Mouse (Mus musculus) CH12.LX (cell line): ENCODE data around the gene Capns1. TPM values are rescaled to one million over a fixed set of nuclear protein-coding genes. Genes with fewer than 3 reads are reported as not detected.
A peak's percentile ranks its signal among the peaks of the same experiment; 100 is the strongest.

Experiments
- DNase-seq: peaks from one replicate; pipeline ENCODE4 v3.0.0-alpha.2; 2013; ENCODE audit errors: extremely low read depth
- H3K27ac ChIP-seq: 2 replicates; pipeline ENCODE4 v1.5.1; 2012; ENCODE audit warnings: low read depth, mild to moderate bottlenecking, control low read depth, moderate library complexity; ENCODE audit not compliant: insufficient read depth
- H3K27me3 ChIP-seq: replicated peaks from 2 replicates; pipeline ENCODE3; 2012; ENCODE audit warnings: inconsistent platforms
- H3K36me3 ChIP-seq, 2 experiments: replicated peaks in 1 of 2; 2 replicates each; pipeline versions ENCODE3 to v1.6.1; 2012; ENCODE audit warnings: inconsistent platforms in 1 of 2, low read length in 1 of 2, mild to moderate bottlenecking in 1 of 2, mixed read lengths in 1 of 2, moderate library complexity in 1 of 2; ENCODE audit not compliant: control insufficient read depth in 1 of 2, insufficient read depth in 1 of 2
- H3K4me1 ChIP-seq, 2 experiments: 2 replicates each; pipeline ENCODE4 v1.6.1; 2012; ENCODE audit warnings: inconsistent platforms in 1 of 2, moderate library complexity in 1 of 2; ENCODE audit not compliant: insufficient read depth in 2 of 2, control insufficient read depth in 1 of 2
- H3K4me2 ChIP-seq: 2 replicates; pipeline ENCODE4 v1.6.1; 2012; ENCODE audit warnings: low read depth, mild to moderate bottlenecking, control low read depth; ENCODE audit not compliant: poor library complexity, insufficient read depth, severe bottlenecking
- H3K4me3 ChIP-seq, 3 experiments: fragments of 150-350 bp in 1 of 3; sonication (generic) in 1 of 3; replicated peaks in 1 of 3; 2 replicates each; pipeline versions ENCODE3 to v1.5.1; 2011 to 2012; ENCODE audit warnings: low read depth in 2 of 3, low read length in 2 of 3, mild to moderate bottlenecking in 2 of 3, moderate library complexity in 2 of 3, control low read depth in 1 of 3, improper control_type of control experiment in 1 of 3, inconsistent platforms in 1 of 3, mixed read lengths in 1 of 3; ENCODE audit not compliant: poor library complexity in 1 of 3
- H3K79me2 ChIP-seq: replicated peaks from 2 replicates; pipeline ENCODE4 v1.6.1; 2012; ENCODE audit warnings: mild to moderate bottlenecking, moderate library complexity; ENCODE audit not compliant: control insufficient read depth, poor library complexity, insufficient read depth, severe bottlenecking; ENCODE audit errors: extremely low read depth
- H3K9ac ChIP-seq: 2 replicates; pipeline ENCODE4 v1.6.1; 2012; ENCODE audit warnings: low read depth, mild to moderate bottlenecking, control low read depth, moderate library complexity; ENCODE audit not compliant: insufficient read depth
- H3K9me3 ChIP-seq: replicated peaks from 2 replicates; pipeline ENCODE3; 2012; ENCODE audit warnings: low read length, inconsistent platforms, mixed read lengths
- BHLHE40 ChIP-seq: IDR thresholded peaks from 2 replicates; pipeline ENCODE4 v1.6.1; 2011; ENCODE audit warnings: mild to moderate bottlenecking, low read depth, low read length, improper control_type of control experiment
- CHD1 ChIP-seq: IDR thresholded peaks from 2 replicates; pipeline ENCODE4 v1.6.1; 2012; ENCODE audit warnings: low read depth, low read length, improper control_type of control experiment, inconsistent platforms
- CTCF ChIP-seq, 2 experiments: IDR thresholded peaks in 1 of 2; conservative IDR thresholded peaks in 1 of 2; 2 replicates each; pipeline ENCODE4 v1.5.1; 2011 to 2012; ENCODE audit warnings: low read depth in 2 of 2, low read length in 2 of 2, improper control_type of control experiment in 1 of 2, inconsistent platforms in 1 of 2, mild to moderate bottlenecking in 1 of 2, moderate library complexity in 1 of 2
- E2F4 ChIP-seq: IDR thresholded peaks from 2 replicates; pipeline ENCODE4 v1.6.1; 2011; ENCODE audit warnings: low read depth, low read length, improper control_type of control experiment; ENCODE audit not compliant: insufficient replicate concordance
- GABPA ChIP-seq: IDR thresholded peaks from 2 replicates; pipeline ENCODE4 v1.6.1; 2012; ENCODE audit warnings: low read depth, low read length, improper control_type of control experiment, inconsistent platforms; ENCODE audit not compliant: insufficient replicate concordance
- HCFC1 ChIP-seq: IDR thresholded peaks from 2 replicates; pipeline ENCODE4 v1.6.1; 2012; ENCODE audit warnings: low read depth, mild to moderate bottlenecking, inconsistent platforms, low read length, improper control_type of control experiment
- JUN ChIP-seq: IDR thresholded peaks from 2 replicates; pipeline ENCODE4 v1.6.1; 2011; ENCODE audit warnings: low read depth, mild to moderate bottlenecking, low read length, improper control_type of control experiment, moderate library complexity; ENCODE audit not compliant: insufficient read depth
- JUND ChIP-seq: conservative IDR thresholded peaks from 2 replicates; pipeline ENCODE4 v1.6.1; 2011; ENCODE audit warnings: low read depth, low read length, improper control_type of control experiment
- KAT2A ChIP-seq: IDR thresholded peaks from 2 replicates; pipeline ENCODE4 v1.6.1; 2012; ENCODE audit warnings: low read length, improper control_type of control experiment, inconsistent platforms; ENCODE audit not compliant: insufficient replicate concordance
- MAFK ChIP-seq: IDR thresholded peaks from 2 replicates; pipeline ENCODE4 v1.6.1; 2011; ENCODE audit warnings: low read length, improper control_type of control experiment; ENCODE audit not compliant: insufficient replicate concordance
- MEF2A ChIP-seq: IDR thresholded peaks from 2 replicates; pipeline ENCODE4 v1.6.1; 2014; ENCODE audit warnings: low read depth, mild to moderate bottlenecking, inconsistent platforms, low read length, improper control_type of control experiment, borderline replicate concordance
- MXI1 ChIP-seq: IDR thresholded peaks from 2 replicates; pipeline ENCODE4 v1.6.1; 2011; ENCODE audit warnings: mild to moderate bottlenecking, low read depth, low read length, improper control_type of control experiment
- MYC ChIP-seq: IDR thresholded peaks from 2 replicates; pipeline ENCODE4 v1.6.1; 2011; ENCODE audit warnings: low read depth, mild to moderate bottlenecking, improper control_type of control experiment, low read length
- NELFE ChIP-seq: IDR thresholded peaks from 2 replicates; pipeline ENCODE4 v1.6.1; 2011; ENCODE audit warnings: low read depth, low read length, improper control_type of control experiment
- NRF1 ChIP-seq: IDR thresholded peaks from 2 replicates; pipeline ENCODE4 v1.6.1; 2014; ENCODE audit warnings: low read depth, mild to moderate bottlenecking, inconsistent platforms, low read length, improper control_type of control experiment, moderate library complexity
- PAX5 ChIP-seq: IDR thresholded peaks from 2 replicates; pipeline ENCODE4 v1.6.1; 2012; ENCODE audit warnings: low read length, inconsistent platforms, mixed read lengths
- POLR2A ChIP-seq: IDR thresholded peaks from 2 replicates; pipeline ENCODE4 v1.6.1; 2011; ENCODE audit warnings: low read depth, mild to moderate bottlenecking, improper control_type of control experiment, low read length
- POLR2AphosphoS2 ChIP-seq: IDR thresholded peaks from 2 replicates; pipeline ENCODE4 v1.6.1; 2011; ENCODE audit warnings: low read depth, low read length, improper control_type of control experiment
- RAD21 ChIP-seq: IDR thresholded peaks from 2 replicates; pipeline ENCODE4 v1.6.1; 2011; ENCODE audit warnings: low read depth, mild to moderate bottlenecking, low read length, improper control_type of control experiment, moderate library complexity
- RCOR1 ChIP-seq: conservative IDR thresholded peaks from 2 replicates; pipeline ENCODE4 v1.6.1; 2012; ENCODE audit warnings: low read depth, mild to moderate bottlenecking, inconsistent platforms, low read length, improper control_type of control experiment
- SIN3A ChIP-seq: IDR thresholded peaks from 2 replicates; pipeline ENCODE4 v1.6.1; 2012; ENCODE audit warnings: low read length, improper control_type of control experiment, inconsistent platforms
- SMC3 ChIP-seq: IDR thresholded peaks from 2 replicates; pipeline ENCODE4 v1.6.1; 2011; ENCODE audit warnings: low read depth, low read length, improper control_type of control experiment
- TBP ChIP-seq: conservative IDR thresholded peaks from 2 replicates; pipeline ENCODE4 v1.6.1; 2011; ENCODE audit warnings: low read depth, low read length, improper control_type of control experiment
- TCF12 ChIP-seq: IDR thresholded peaks from 2 replicates; pipeline ENCODE4 v1.6.1; 2014; ENCODE audit warnings: low read depth, mild to moderate bottlenecking, inconsistent platforms, low read length, improper control_type of control experiment
- UBTF ChIP-seq: IDR thresholded peaks from 2 replicates; pipeline ENCODE4 v1.6.1; 2012; ENCODE audit warnings: low read depth, mild to moderate bottlenecking, inconsistent platforms, low read length, improper control_type of control experiment, moderate library complexity
- USF1 ChIP-seq: IDR thresholded peaks from 2 replicates; pipeline ENCODE4 v1.6.1; 2014; ENCODE audit warnings: low read depth, mild to moderate bottlenecking, inconsistent platforms, low read length, improper control_type of control experiment
- USF2 ChIP-seq: conservative IDR thresholded peaks from 2 replicates; pipeline ENCODE4 v1.6.1; 2011; ENCODE audit warnings: low read depth, low read length, improper control_type of control experiment
- ZC3H11A ChIP-seq: IDR thresholded peaks from 2 replicates; pipeline ENCODE4 v1.6.1; 2012; ENCODE audit warnings: low read depth, mild to moderate bottlenecking, inconsistent platforms, low read length, improper control_type of control experiment
- ZKSCAN1 ChIP-seq: IDR thresholded peaks from 2 replicates; pipeline ENCODE4 v1.6.1; 2012; ENCODE audit warnings: low read depth, inconsistent platforms, low read length, improper control_type of control experiment, borderline replicate concordance
- dilution Hi-C: fragments of 300-500 bp; cut with MboI; formaldehyde crosslinking; loops from 2 replicates; pipeline ENCODE4 v1.14.3; 2020; ENCODE audit warnings: low sequenced_read_pairs; ENCODE audit not compliant: extremely low pct_unique_long_range_greater_than_20kb, extremely low pct_ligation_motif_present
- in situ Hi-C: fragments of 300-500 bp; cut with MboI; formaldehyde crosslinking; loops from 3 replicates; pipeline ENCODE4 v1.14.3; 2019; ENCODE audit warnings: low sequenced_read_pairs, low pct_ligation_motif_present, low pct_unique_long_range_greater_than_20kb, mixed read lengths
- polyA plus RNA-seq: library from polyadenylated mRNA; unstranded; fragments of >175 nt; gene quantifications from 2 replicates; pipeline ENCODE4 v1.2.1, GENCODE M21; 2012; ENCODE audit warnings: low read depth; ENCODE audit not compliant: insufficient read length
- total RNA-seq, 2 experiments: library from RNA; depleted of rRNA; stranded (reverse); fragments of 300-350 nt in 1 of 2; fragments of >200 nt in 1 of 2; gene quantifications; 2 replicates each; pipeline ENCODE4 v1.2.3; 2012 to 2014

Capns1 gene
- total and polyA plus RNA-seq, 3 experiments, result 101 to 233 (median 219) TPM

DNA sequence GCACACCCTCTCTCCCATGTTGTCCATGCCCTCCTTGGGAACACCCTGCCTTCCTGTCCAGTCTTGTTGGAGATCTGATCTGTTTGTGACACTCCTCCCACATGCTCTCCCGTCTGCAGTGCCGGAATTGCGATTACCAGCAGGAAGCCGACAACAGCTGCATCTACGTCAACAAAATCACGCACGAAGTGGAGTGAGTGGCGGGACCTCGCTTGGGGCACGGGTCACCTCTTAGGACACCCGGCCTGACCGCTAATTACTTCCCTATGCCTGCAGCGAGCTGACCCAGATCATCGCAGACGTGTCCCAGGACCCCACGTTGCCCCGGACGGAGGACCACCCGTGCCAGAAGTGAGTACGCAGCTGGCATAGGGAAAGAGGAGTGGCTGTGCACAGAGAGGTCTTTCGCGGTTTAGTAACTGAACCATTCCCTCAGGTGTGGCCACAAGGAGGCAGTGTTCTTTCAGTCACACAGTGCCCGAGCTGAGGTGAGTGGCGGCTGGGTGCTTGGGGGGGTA lies 34.1 kb upstream of the Capns1 start:
- Histone ChIP-seq H3K9ac (peak overlapping the region; percentile 90), H3K4me2 (peak overlapping the region; percentile 54), H3K4me3 (peak overlapping the region; percentile 69 to 96 (median 87)), H3K36me3 (peaks cover 17 to 38% of the 10 kb centered on the region in 2 experiments), H3K9me3 (no peaks in the 10 kb centered on the region), H3K4me1 (peaks cover 12 to 44% of the 10 kb centered on the region in 2 experiments), H3K79me2 (no peaks in the 10 kb centered on the region), H3K27me3 (no peaks in the 10 kb centered on the region), H3K27ac (peak overlapping the region; percentile 27)
- in situ Hi-C loops (no loop called here), dilution Hi-C loops (no loop called here)
- TF ChIP-seq POLR2AphosphoS2 (no peak), ZC3H11A (no peak), CTCF (conservative IDR thresholded peaks at IDR 0.05 in 1 of 2, IDR thresholded peaks at IDR 0.05 in 1 of 2; ENCODE audit: low read depth in 2 of 2, low read length in 2 of 2) (peak in 1 of 2 experiments; percentile 68; a peak in 2 of 4 replicates), RAD21 (peak; percentile 36), NELFE (no peak), SMC3 (peak; percentile 40), MYC (no peak), MAFK (no peak)
- peak; percentile 81 for DNase-seq

DNA sequence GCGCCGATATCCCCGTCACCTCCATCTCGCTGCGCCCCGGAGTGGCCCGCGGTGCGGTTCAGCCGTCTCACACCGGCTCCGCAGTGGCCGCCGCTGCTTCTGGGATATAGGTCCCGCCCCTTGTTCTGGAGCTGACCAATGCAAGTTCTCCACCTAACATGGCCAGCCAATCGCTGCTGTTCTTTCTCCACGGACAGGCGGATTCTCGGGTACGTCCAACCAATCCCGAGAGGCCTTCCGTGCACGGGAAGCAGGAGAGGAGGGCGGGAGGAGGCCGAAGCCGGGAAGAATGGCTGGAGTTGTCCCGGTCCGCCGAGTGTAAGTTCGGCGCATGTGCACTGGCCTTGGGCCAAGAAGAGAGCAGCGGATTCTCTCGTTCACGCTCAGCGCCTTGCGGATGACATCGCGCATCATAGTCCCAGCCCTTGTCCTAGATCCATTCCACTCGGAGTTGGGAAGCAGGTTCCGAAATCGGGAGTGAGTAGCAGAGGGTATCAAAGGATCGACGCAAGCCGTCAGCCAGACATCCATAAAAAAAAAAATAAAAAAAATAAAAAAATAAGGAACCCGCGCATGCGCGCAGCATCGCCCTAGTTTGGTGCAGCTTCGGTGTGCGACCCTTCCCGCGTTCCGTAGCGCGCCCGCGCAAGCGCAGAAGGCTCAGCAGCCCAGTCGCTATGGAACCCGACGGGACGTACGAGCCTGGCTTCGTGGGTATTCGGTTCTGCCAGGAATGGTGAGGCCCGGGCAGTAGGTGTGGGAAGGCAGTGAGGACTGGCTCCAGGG lies 33.3 kb upstream of the Capns1 start, which contains the start of the genes Polr2i and Tbcb:
Gene Polr2i, plus strand, starts transcription at position 280 of the 786 bp plus-strand sequence.
Gene Tbcb, minus strand, starts transcription at position 604 of the 786 bp plus-strand sequence.
- H3K4me3 ChIP-seq, result peak within 1 kb of the TSS; percentile 69 to 96 (median 87)
- dilution Hi-C loops (no loop called here), in situ Hi-C loops (no loop called here)
- H3K4me2 ChIP-seq, result peak within 1 kb of the TSS; percentile 64
- H3K9ac ChIP-seq, result peak within 1 kb of the TSS; percentile 90
- H3K9me3 ChIP-seq, result no peaks in the 10 kb centered on the region
- H3K4me1 ChIP-seq, result peaks cover 12 to 44% of the 10 kb centered on the region in 2 experiments
- peak; percentile 98 for DNase-seq
- no peaks in the 10 kb centered on the region for H3K27me3 ChIP-seq
- peaks cover 24 to 46% of the 10 kb centered on the region in 2 experiments for H3K36me3 ChIP-seq
- peak within 1 kb of the TSS; percentile 85 for H3K27ac ChIP-seq
- no peaks in the 10 kb centered on the region for H3K79me2 ChIP-seq
- TF ChIP-seq SMC3 (no peak), GABPA (no peak), E2F4 (peak; percentile 63; the same call in 1 of the 2 replicates), NRF1 (peak; percentile 87), ZC3H11A (no peak), UBTF (no peak), ZKSCAN1 (no peak), POLR2A (peak; percentile 80), PAX5 (no peak), MXI1 (peak; percentile 55; the same call in 1 of the 2 replicates), HCFC1 (peak; percentile 79), USF1 (no peak), CTCF (conservative IDR thresholded peaks at IDR 0.05 in 1 of 2, IDR thresholded peaks at IDR 0.05 in 1 of 2; ENCODE audit: low read depth in 2 of 2, low read length in 2 of 2) (no peak), USF2 (no peak; the same call in 1 of the 2 replicates), SIN3A (peak; percentile 28; the same call in 1 of the 2 replicates), RCOR1 (0 out of 2 replicates have a peak, but pooled peaks have one; percentile 37), MEF2A (0 out of 2 replicates have a peak, but pooled peaks have one; percentile 1), BHLHE40 (peak; percentile 42), CHD1 (0 out of 2 replicates have a peak, but pooled peaks have one; percentile 65), JUN (no peak), TCF12 (peak; percentile 55; the same call in 1 of the 2 replicates), KAT2A (peak; percentile 51; the same call in 1 of the 2 replicates), JUND (peak; percentile 6; the same call in 1 of the 2 replicates), TBP (peak; percentile 57), RAD21 (no peak)
